Mouse (Mus musculus) B cell, adult 2 months (primary cell): ENCODE results near the gene Eif3a.

Experiments
- DNase-seq, 2 experiments: peaks; one replicate each; pipeline ENCODE4 v3.0.0; 2022

The Eif3a gene

GRCm38 (mm10) chr19:60790551-60791161 is at the start of gene Eif3a:
Gene Eif3a (minus strand): TSS chr19:60790658.
- peak; percentile 95 to 96 for DNase-seq

GRCm38 (mm10) chr19:60837747-60838146 is 47.3 kb upstream of the Eif3a start:
- DNase-seq, result peak; percentile 88 to 89

DNA sequence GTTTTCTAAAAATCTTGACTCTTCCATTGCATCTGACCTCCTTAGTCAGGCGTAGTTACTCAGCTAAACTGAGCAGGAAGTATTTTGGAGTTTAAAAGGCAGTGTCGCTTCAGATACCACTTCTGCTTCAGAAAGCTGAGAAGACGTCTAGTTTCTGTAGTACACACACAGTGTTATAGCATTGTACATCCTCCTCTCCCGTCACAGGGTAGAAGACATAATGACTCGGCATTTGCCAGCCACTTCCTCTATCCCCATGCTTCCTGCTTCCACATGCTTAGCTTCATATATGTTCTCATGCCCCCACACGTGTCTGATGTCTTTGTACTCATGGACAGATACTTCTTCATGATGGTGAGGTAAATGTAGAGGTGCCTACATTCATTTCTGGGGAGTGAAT is 28.2 kb upstream of the Eif3a start:
- DNase-seq, result no peak

GRCm38 (mm10) chr19:60813133-60813532 is 22.7 kb upstream of the Eif3a start:
- DNase-seq, result no peak

DNA sequence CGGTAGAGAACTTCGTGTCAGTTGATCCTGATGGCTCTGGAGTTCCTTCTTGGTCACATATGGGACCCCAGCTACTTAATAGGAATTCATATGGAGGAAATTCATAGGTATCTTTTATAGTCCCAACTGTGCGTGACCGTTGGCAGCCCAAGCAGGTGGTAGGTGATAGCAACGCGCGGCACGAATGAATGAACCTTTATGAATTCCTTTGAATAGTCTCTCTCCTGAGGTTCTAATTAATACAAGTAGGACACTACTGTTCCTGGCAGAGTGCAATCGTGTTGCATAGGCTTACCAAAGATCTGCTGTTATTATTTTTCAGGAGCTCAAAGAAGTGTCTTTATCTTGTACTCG is 21.6 kb upstream of the Eif3a start:
- DNase-seq, result no peak

DNA sequence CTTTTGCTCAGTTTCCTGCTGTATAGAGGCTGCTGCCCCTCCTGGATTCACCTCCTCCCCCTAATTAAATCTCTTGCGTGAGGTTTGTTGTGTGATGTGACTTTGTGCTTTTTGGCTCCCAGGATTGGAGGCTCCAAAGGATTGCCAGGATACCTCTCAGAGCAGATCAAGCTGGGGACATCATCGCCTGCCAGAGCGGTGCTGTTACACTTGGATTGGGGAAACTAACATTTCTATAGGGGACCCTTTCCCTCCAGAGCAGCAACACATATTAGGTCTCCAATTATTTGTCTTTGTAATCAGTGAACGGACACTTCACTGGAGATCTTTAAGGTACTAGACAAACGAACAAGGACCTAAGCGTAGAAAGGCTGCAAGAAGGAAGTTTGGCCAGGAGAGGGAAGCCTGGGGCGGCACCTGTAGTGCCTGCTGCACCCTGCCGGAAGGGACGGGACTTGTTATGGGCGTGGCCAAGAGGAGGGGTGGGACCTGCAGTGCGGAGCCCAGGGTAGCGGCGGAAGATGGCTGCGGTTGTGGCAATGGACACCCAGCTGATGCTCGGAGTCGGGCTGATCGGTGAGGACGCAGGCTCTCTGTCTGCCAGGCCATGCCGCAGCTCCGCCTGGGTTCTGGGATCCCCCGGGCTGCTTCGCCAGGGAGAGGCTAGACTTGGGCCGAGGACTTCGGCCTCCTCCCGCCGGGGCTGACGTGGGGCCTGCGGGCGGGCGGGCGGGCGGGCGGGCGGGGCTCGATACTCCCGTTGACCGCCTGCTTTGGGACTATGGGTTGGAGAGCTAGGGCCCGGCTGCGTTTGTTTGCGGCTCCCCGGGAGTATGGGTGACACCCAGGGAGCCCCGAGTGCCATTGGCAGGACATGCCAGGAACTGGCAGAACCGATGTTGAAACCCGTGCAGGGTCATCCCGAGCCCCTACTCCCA is 20.9 kb upstream of the Eif3a start, which contains the start of gene Fam45a:
Gene Fam45a (plus strand): TSS at position 488 of the 938 bp plus-strand sequence.
- peak; percentile 94 to 96 for DNase-seq

- DNase-seq, result no peak
Measured at GRCm38 (mm10) chr19:60809927-60810326, 19.5 kb upstream of the Eif3a start.

DNA sequence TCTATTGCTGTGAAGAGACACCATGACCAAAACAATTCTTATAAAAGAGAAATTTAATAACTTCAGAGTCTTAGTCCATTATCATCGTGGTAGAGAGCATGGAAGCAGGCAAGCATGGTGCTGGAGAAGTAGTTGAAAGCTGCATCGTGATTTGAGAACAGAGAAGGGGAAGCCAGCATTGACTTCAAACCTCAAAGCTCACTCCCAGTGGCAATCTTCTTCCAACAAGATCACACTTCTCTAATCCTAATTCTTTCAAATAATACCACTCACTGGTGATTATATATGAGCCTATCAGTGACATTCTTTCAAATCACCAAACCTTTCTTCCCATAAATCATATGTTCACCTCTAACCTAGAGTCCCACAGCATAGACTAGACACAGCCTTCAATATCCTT is 14.4 kb upstream of the Eif3a start:
- DNase-seq, result no peak

GRCm38 (mm10) chr19:60799867-60800569 is 9.6 kb upstream of the Eif3a start:
- no peak for DNase-seq

DNA sequence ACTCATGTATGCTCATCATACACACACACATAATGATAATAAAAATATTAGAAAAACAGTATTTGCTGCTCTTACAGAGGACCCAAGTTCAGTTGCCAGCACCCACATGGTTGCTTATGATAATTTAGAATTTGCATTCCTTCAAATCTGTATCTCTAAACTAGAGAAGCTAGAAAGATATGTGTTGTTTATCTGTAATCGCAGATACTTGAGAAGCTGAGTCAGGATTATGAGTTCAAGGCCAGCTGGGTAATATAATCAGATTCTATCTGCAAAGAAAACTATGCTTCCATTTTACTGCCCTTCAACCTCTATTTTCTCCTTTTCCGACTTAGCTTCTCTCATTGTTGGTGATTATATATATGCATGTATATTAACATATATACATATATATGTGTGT is 7.0 kb upstream of the Eif3a start:
- no peak for DNase-seq

DNA sequence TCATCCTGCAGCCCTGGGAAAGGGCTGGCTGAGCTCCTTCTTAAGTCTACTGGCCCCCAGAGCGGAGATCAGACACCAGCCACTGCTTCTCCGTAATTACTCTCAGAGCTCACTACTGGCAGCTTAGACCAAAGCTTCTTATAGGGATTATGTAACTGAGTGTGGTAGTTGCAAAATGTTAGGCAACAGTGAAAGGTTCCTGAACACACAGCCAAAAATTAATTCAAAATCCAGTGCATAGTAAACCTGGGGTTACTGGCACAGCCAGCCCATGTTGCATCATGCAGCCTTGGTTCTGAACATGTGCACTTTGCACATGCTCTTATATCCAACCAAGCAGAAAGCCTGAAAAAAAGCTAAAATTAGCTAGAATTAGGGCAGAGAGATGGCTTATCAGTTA is 4.8 kb upstream of the Eif3a start:
- DNase-seq, result no peak

GRCm38 (mm10) chr19:60793170-60793707 is 2.8 kb upstream of the Eif3a start:
- no peak for DNase-seq

- DNase-seq, result peak in 1 of 2 experiments; percentile 5
Measured at GRCm38 (mm10) chr19:60791164-60791563, 706 bp upstream of the Eif3a start.

DNA sequence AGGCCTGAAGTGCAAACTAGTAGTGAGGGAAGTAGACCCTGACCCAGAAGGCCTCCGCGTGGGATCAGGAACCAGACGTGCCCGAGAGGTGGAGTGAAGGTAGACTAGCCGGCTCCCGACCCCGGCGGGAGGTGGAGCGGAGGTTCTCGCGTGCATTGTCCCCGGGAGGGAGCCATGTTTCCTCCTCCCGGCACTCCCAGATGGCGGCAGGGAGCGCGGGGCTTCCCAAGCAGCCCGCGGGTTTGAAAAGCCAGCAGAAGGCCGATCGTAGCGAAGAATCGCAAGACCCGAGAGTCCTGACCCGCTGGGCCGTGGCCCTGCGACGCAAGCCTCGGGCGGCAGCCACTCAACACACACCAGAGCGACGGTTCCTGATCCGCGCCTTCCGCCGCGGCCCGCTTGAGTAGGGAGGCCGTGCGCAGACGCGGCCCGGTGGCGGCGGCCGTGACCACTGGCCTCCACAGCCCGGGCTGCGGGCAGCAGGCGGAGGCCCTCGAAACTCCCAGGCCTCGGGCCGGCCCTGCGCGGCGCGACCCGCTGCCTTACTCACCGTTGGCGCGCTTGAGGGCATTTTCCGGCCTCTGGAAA is 445 bp downstream of the Eif3a start:
- DNase-seq, result peak in 1 of 2 experiments; percentile 67

DNA sequence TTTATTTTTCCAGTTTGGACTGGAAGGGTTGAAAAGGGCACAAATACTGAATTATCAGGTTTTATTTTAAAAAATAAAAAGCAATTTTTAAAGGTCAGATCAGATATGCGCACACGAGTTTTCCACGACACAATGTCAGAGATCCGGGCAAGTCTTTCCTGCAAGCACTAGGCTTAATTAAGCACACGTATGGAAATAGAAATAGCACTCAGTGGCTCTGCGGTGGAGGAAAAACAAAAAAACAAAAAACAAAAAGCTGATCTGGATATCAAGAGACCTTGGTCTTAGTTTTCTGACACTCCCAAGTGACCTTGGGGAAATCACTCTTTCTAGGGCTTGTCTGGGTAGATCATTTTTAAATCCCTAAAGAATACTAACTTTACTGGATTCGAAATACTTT is 1.0 kb downstream of the Eif3a start:
- DNase-seq, result no peak

GRCm38 (mm10) chr19:60788214-60788960 is 2.1 kb downstream of the Eif3a start:
- no peak for DNase-seq

- no peak for DNase-seq
Measured at GRCm38 (mm10) chr19:60787465-60788150, 2.9 kb downstream of the Eif3a start.

DNA sequence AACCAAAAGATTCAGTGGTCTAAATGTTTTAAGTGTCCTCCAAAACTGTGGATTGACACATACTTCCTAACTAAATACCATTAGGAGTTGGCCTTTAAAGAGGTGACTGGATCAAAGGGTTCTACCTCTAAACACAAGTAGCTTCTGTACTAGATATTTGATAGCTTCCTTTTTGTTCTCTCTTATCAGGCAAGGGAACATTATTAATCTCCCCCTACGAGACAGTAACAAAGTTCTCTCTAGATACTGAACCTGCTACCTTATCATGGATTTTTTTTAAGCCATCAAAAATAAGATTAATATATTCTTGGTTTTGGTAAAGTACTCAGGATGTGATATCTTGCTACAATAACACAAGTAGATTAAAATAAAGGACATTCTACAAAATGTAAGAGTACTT is 5.7 kb downstream of the Eif3a start:
- no peak for DNase-seq

DNA sequence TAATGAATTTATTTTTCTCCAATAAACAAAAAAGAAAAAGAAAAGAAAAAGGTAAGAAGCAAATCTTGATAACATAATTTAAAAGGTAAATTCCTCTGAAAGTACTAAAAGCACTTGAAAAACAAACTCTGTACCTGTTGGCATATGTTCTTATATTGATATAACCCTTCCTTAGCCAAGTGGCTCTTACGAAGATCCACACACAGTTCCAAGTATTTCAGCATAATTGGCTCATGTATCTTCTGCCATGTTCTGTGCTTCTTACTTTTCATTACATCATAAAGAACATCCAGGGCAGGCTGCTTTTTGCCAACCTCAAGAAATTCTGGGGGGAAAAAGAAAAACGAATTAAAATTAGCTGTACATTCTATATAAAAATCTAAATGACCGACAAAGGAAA is 8.4 kb downstream of the Eif3a start:
- no peak for DNase-seq

DNA sequence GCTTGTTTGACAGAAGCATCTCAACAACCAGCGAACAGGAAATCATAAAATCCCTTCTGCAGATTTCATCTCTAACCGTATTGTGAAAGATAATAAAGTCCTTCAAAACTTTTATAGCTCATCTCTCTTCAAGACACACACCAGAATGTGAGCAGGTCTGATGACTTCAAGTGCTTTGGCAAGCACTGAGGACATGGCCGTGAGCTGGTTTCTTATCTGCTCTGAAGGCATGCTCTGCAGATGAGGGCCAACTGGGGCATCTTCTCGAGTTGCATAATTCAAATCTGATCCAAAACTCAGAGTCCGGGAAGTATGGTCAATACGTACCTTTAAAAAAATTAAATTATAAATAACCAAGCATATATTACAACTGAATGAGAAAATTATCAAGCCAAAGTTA is 17.1 kb downstream of the Eif3a start:
- DNase-seq, result no peak
